Mouse (Mus musculus) midbrain, embryonic 15.5 days (tissue): ENCODE data around the gene Slc39a5. TPM values are rescaled to one million over a fixed set of nuclear protein-coding genes. Genes with fewer than 3 reads are reported as not detected.

ENCODE experiments used
- ATAC-seq: fragments of 200-750 bp; cut with Nextera tagmentation; replicated peaks from 2 replicates; pipeline ENCODE4 v1.8.0; 2017; ENCODE audit warnings: moderate TSS enrichment
- H3K27ac ChIP-seq: fragments of 300-500 bp; sonication (generic); 2 replicates; pipeline ENCODE4 v1.5.1; 2015; ENCODE audit warnings: mild to moderate bottlenecking, inconsistent platforms
- H3K27me3 ChIP-seq: fragments of 300-500 bp; sonication (generic); replicated peaks from 2 replicates; pipeline ENCODE4 v1.6.1; 2015; ENCODE audit warnings: inconsistent platforms
- H3K36me3 ChIP-seq: fragments of 300-500 bp; sonication (generic); replicated peaks from 2 replicates; pipeline ENCODE4 v1.6.1; 2015; ENCODE audit warnings: inconsistent platforms
- H3K4me1 ChIP-seq: fragments of 300-500 bp; sonication (generic); 2 replicates; pipeline ENCODE4 v1.6.1; 2015; ENCODE audit warnings: inconsistent platforms
- H3K4me2 ChIP-seq: fragments of 300-500 bp; sonication (generic); 2 replicates; pipeline ENCODE4 v1.6.1; 2015; ENCODE audit warnings: inconsistent platforms, mild to moderate bottlenecking, moderate library complexity
- H3K4me3 ChIP-seq: fragments of 300-500 bp; sonication (generic); 2 replicates; pipeline ENCODE4 v1.5.1; 2015; ENCODE audit warnings: mild to moderate bottlenecking, inconsistent platforms
- H3K9ac ChIP-seq: fragments of 300-500 bp; sonication (generic); 2 replicates; pipeline ENCODE4 v1.6.1; 2015; ENCODE audit warnings: mild to moderate bottlenecking, inconsistent platforms
- H3K9me3 ChIP-seq: fragments of 300-500 bp; sonication (generic); 2 replicates; pipeline ENCODE4 v1.6.1; 2016; ENCODE audit warnings: inconsistent platforms
- WGBS: fragments of 180-500 bp; shearing (Covaris S2); methylation state at CpG from one replicate; pipeline ENCODE4 v1.1.7; 2015; ENCODE audit warnings: mixed read lengths; 5-methylcytosine and 5-hydroxymethylcytosine counted together
- polyA plus RNA-seq: library from polyadenylated mRNA; unstranded; fragments of >200 nt; fragmentation: Nextera tagmentation; extraction: Ambion mirVana; gene quantifications from 2 replicates; pipeline ENCODE4 v1.2.1, GENCODE M21; 2015

The Slc39a5 gene
- not detected in 2 replicates for polyA plus RNA-seq

GRCm38 (mm10) chr10:128401056-128401455, at the start of gene Slc39a5:
Gene Slc39a5 (minus strand): TSS chr10:128401229.
- Histone ChIP-seq H3K27me3 (no peaks in the 10 kb centered on the region), H3K4me2 (no peak within 1 kb of the TSS), H3K9ac (no peak within 1 kb of the TSS), H3K4me3 (no peak within 1 kb of the TSS), H3K9me3 (no peaks in the 10 kb centered on the region), H3K4me1 (no peaks in the 10 kb centered on the region), H3K36me3 (peaks cover 4% of the 10 kb centered on the region; the same call in 1 of the 2 replicates), H3K27ac (no peak within 1 kb of the TSS)
- 13% methylated on average over 2 of the region's 2 CpGs for WGBS
- ATAC-seq, result no peak

GRCm38 (mm10) chr10:128445407-128445806, 44.4 kb upstream of the Slc39a5 start:
- no peaks in the 10 kb centered on the region for H3K9me3 ChIP-seq
- 87% methylated on average over 4 of the region's 4 CpGs for WGBS
- H3K4me3 ChIP-seq, result no peak overlapping the region
- H3K36me3 ChIP-seq, result peaks cover 5% of the 10 kb centered on the region; the same call in 1 of the 2 replicates
- no peak overlapping the region for H3K4me2 ChIP-seq
- no peaks in the 10 kb centered on the region for H3K4me1 ChIP-seq
- H3K27me3 ChIP-seq, result no peaks in the 10 kb centered on the region
- ATAC-seq, result no peak
- no peak overlapping the region for H3K9ac ChIP-seq
- H3K27ac ChIP-seq, result no peak overlapping the region

- 81% methylated on average over 6 of the region's 6 CpGs for WGBS
These were observed 43.3 kb upstream of the Slc39a5 start for GRCm38 (mm10) chr10:128444354-128444753.

GRCm38 (mm10) chr10:128442718-128443117, 41.7 kb upstream of the Slc39a5 start:
- ATAC-seq, result no peak
- Histone ChIP-seq H3K4me1 (no peaks in the 10 kb centered on the region), H3K27ac (no peak overlapping the region), H3K9ac (no peak overlapping the region), H3K36me3 (peaks cover 27% of the 10 kb centered on the region), H3K27me3 (no peaks in the 10 kb centered on the region), H3K4me3 (no peak overlapping the region), H3K9me3 (no peaks in the 10 kb centered on the region), H3K4me2 (no peak overlapping the region)
- WGBS, result 90% methylated on average over 1 of the region's 1 CpGs

More at GRCm38 (mm10) chr10:128444354-128444753, 43.3 kb upstream of the Slc39a5 start:
- Histone ChIP-seq H3K4me3 (no peak overlapping the region), H3K4me2 (no peak overlapping the region), H3K36me3 (peaks cover 14% of the 10 kb centered on the region; the same call in 1 of the 2 replicates), H3K9me3 (no peaks in the 10 kb centered on the region), H3K27ac (no peak overlapping the region), H3K9ac (no peak overlapping the region), H3K4me1 (no peaks in the 10 kb centered on the region), H3K27me3 (no peaks in the 10 kb centered on the region)
- no peak for ATAC-seq

GRCm38 (mm10) chr10:128441324-128442119, 40.5 kb upstream of the Slc39a5 start:
- Histone ChIP-seq H3K36me3 (peaks cover 36% of the 10 kb centered on the region), H3K27me3 (no peaks in the 10 kb centered on the region), H3K27ac (no peak overlapping the region), H3K4me1 (no peaks in the 10 kb centered on the region), H3K4me3 (no peak overlapping the region), H3K9me3 (no peaks in the 10 kb centered on the region), H3K4me2 (no peak overlapping the region), H3K9ac (no peak overlapping the region)
- WGBS, result 82% methylated on average over 10 of the region's 10 CpGs
- ATAC-seq, result no peak

GRCm38 (mm10) chr10:128440407-128440806, 39.4 kb upstream of the Slc39a5 start:
- no peaks in the 10 kb centered on the region for H3K4me1 ChIP-seq
- ATAC-seq, result no peak
- no peaks in the 10 kb centered on the region for H3K9me3 ChIP-seq
- peaks cover 48% of the 10 kb centered on the region for H3K36me3 ChIP-seq
- WGBS, result 66% methylated on average over 10 of the region's 10 CpGs
- no peak overlapping the region for H3K27ac ChIP-seq
- H3K9ac ChIP-seq, result no peak overlapping the region
- no peaks in the 10 kb centered on the region for H3K27me3 ChIP-seq
- H3K4me2 ChIP-seq, result no peak overlapping the region
- H3K4me3 ChIP-seq, result no peak overlapping the region

- H3K9ac ChIP-seq, result no peak overlapping the region
- H3K36me3 ChIP-seq, result peaks cover 51% of the 10 kb centered on the region
- H3K4me2 ChIP-seq, result no peak overlapping the region
- H3K9me3 ChIP-seq, result no peaks in the 10 kb centered on the region
- H3K27me3 ChIP-seq, result no peaks in the 10 kb centered on the region
- H3K27ac ChIP-seq, result no peak overlapping the region
- no peak for ATAC-seq
- H3K4me3 ChIP-seq, result no peak overlapping the region
- 85% methylated on average over 10 of the region's 10 CpGs for WGBS
- H3K4me1 ChIP-seq, result no peaks in the 10 kb centered on the region
These were observed 37.7 kb upstream of the Slc39a5 start for GRCm38 (mm10) chr10:128438675-128439279.

- no peaks in the 10 kb centered on the region for H3K4me1 ChIP-seq
These were observed 35.3 kb upstream of the Slc39a5 start for GRCm38 (mm10) chr10:128436376-128436775.

GRCm38 (mm10) chr10:128435873-128436272, 34.8 kb upstream of the Slc39a5 start:
- Histone ChIP-seq H3K9me3 (no peaks in the 10 kb centered on the region), H3K4me3 (no peak overlapping the region), H3K36me3 (peaks cover 52% of the 10 kb centered on the region), H3K9ac (no peak overlapping the region), H3K27me3 (no peaks in the 10 kb centered on the region), H3K4me2 (no peak overlapping the region), H3K4me1 (no peaks in the 10 kb centered on the region), H3K27ac (no peak overlapping the region)
- 83% methylated on average over 5 of the region's 5 CpGs for WGBS
- no peak for ATAC-seq

More at GRCm38 (mm10) chr10:128436376-128436775, 35.3 kb upstream of the Slc39a5 start:
- ATAC-seq, result no peak
- no peak overlapping the region for H3K4me3 ChIP-seq
- H3K9ac ChIP-seq, result no peak overlapping the region
- no peak overlapping the region for H3K4me2 ChIP-seq
- WGBS, result 94% methylated on average over 8 of the region's 8 CpGs
- no peaks in the 10 kb centered on the region for H3K9me3 ChIP-seq
- peaks cover 53% of the 10 kb centered on the region for H3K36me3 ChIP-seq
- H3K27me3 ChIP-seq, result no peaks in the 10 kb centered on the region
- no peak overlapping the region for H3K27ac ChIP-seq

- Histone ChIP-seq H3K9me3 (no peaks in the 10 kb centered on the region), H3K4me2 (no peak overlapping the region), H3K27me3 (no peaks in the 10 kb centered on the region), H3K27ac (no peak overlapping the region), H3K9ac (no peak overlapping the region), H3K36me3 (peaks cover 54% of the 10 kb centered on the region), H3K4me1 (no peaks in the 10 kb centered on the region), H3K4me3 (no peak overlapping the region)
- no peak for ATAC-seq
- WGBS, result 67% methylated on average over 17 of the region's 17 CpGs
These were observed 34.3 kb upstream of the Slc39a5 start for GRCm38 (mm10) chr10:128435186-128435823.

- Histone ChIP-seq H3K27ac (no peak overlapping the region), H3K27me3 (no peaks in the 10 kb centered on the region), H3K4me2 (no peak overlapping the region), H3K4me3 (no peak overlapping the region), H3K36me3 (peaks cover 55% of the 10 kb centered on the region), H3K9ac (no peak overlapping the region), H3K9me3 (no peaks in the 10 kb centered on the region), H3K4me1 (no peaks in the 10 kb centered on the region)
- ATAC-seq, result no peak
- 92% methylated on average over 10 of the region's 10 CpGs for WGBS
These were observed 33.7 kb upstream of the Slc39a5 start for GRCm38 (mm10) chr10:128434681-128435080.

GRCm38 (mm10) chr10:128433417-128433816, 32.4 kb upstream of the Slc39a5 start:
- Histone ChIP-seq H3K9ac (no peak overlapping the region), H3K4me3 (no peak overlapping the region), H3K9me3 (no peaks in the 10 kb centered on the region), H3K4me1 (no peaks in the 10 kb centered on the region), H3K27me3 (no peaks in the 10 kb centered on the region), H3K27ac (no peak overlapping the region), H3K36me3 (peaks cover 58% of the 10 kb centered on the region), H3K4me2 (no peak overlapping the region)
- ATAC-seq, result no peak
- WGBS, result 98% methylated on average over 2 of the region's 2 CpGs
